Mouse (Mus musculus): ENCODE results near the gene Gm28048. TPM values are rescaled to one million over a fixed set of nuclear protein-coding genes. Genes with fewer than 3 reads are reported as not detected.

Gene Gm28048
- polyA plus RNA-seq, 1 experiment from 2014 or later = 7.5 TPM

GRCm38 (mm10) chr11:22799987-22800424 is 181.9 kb downstream of the Gm28048 start:
- no peaks in the 10 kb centered on the region for H3K36me3 ChIP-seq
- H3K9me3 ChIP-seq = no peaks in the 10 kb centered on the region
- no peak overlapping the region for H3K9ac ChIP-seq
- 14% methylated on average over 9 of the region's 9 CpGs for whole genome bisulfite sequencing
- H3K27me3 ChIP-seq = no peaks in the 10 kb centered on the region
- no peak overlapping the region for H3K4me3 ChIP-seq
- peak; percentile 74 for ATAC-seq (ENCODE audit: insufficient number of reproducible peaks, insufficient read depth, low FRiP score, low TSS enrichment)
- H3K27ac ChIP-seq = peak overlapping the region; percentile 3
- peaks cover 7% of the 10 kb centered on the region; the same call in 1 of the 2 replicates for H3K4me1 ChIP-seq
- H3K4me2 ChIP-seq (replicated peaks) = no peak overlapping the region; the same call in 1 of the 2 replicates

- 58% methylated on average over 5 of the region's 5 CpGs for WGBS
- Histone ChIP-seq H3K4me3 (no peak overlapping the region), H3K9ac (no peak overlapping the region), H3K27me3 (no peaks in the 10 kb centered on the region), H3K27ac (no peak overlapping the region), H3K4me1 (peaks cover 7% of the 10 kb centered on the region; the same call in 1 of the 2 replicates), H3K9me3 (no peaks in the 10 kb centered on the region), H3K4me2 (replicated peaks) (no peak overlapping the region), H3K36me3 (no peaks in the 10 kb centered on the region)
- ATAC-seq (ENCODE audit: insufficient number of reproducible peaks, insufficient read depth, low FRiP score, low TSS enrichment) = no peak
Measured at GRCm38 (mm10) chr11:22798916-22799315, 183.0 kb downstream of the Gm28048 start.

- Histone ChIP-seq H3K4me1 (0 out of 2 replicates have a peak, but pooled peaks cover under 1% of the 10 kb centered on the region), H3K27ac (no peak overlapping the region), H3K9ac (no peak overlapping the region), H3K36me3 (no peaks in the 10 kb centered on the region), H3K4me2 (replicated peaks) (no peak overlapping the region), H3K4me3 (no peak overlapping the region), H3K27me3 (no peaks in the 10 kb centered on the region), H3K9me3 (no peaks in the 10 kb centered on the region)
- ATAC-seq (ENCODE audit: insufficient number of reproducible peaks, insufficient read depth, low FRiP score, low TSS enrichment) = no peak
- WGBS = 80% methylated on average over 1 of the region's 1 CpGs
Measured at GRCm38 (mm10) chr11:22794734-22795133, 187.2 kb downstream of the Gm28048 start.

- 90% methylated on average over 1 of the region's 1 CpGs for WGBS
Measured at GRCm38 (mm10) chr11:22793881-22794203, 188.0 kb downstream of the Gm28048 start.

GRCm38 (mm10) chr11:22793176-22793880 is 188.6 kb downstream of the Gm28048 start:
- Histone ChIP-seq H3K9ac (no peak overlapping the region), H3K4me3 (no peak overlapping the region), H3K4me1 (no peaks in the 10 kb centered on the region), H3K27me3 (no peaks in the 10 kb centered on the region), H3K9me3 (no peaks in the 10 kb centered on the region), H3K27ac (no peak overlapping the region), H3K36me3 (no peaks in the 10 kb centered on the region), H3K4me2 (replicated peaks) (no peak overlapping the region)
- no peak for ATAC-seq (ENCODE audit: insufficient number of reproducible peaks, insufficient read depth, low FRiP score, low TSS enrichment)
- WGBS = 87% methylated on average over 3 of the region's 3 CpGs

More at GRCm38 (mm10) chr11:22793881-22794203, 188.0 kb downstream of the Gm28048 start:
- H3K9me3 ChIP-seq = no peaks in the 10 kb centered on the region
- ATAC-seq (ENCODE audit: insufficient number of reproducible peaks, insufficient read depth, low FRiP score, low TSS enrichment) = no peak
- H3K4me2 ChIP-seq (replicated peaks) = no peak overlapping the region
- no peak overlapping the region for H3K9ac ChIP-seq
- no peak overlapping the region for H3K27ac ChIP-seq
- no peaks in the 10 kb centered on the region for H3K36me3 ChIP-seq
- H3K4me1 ChIP-seq = no peaks in the 10 kb centered on the region
- no peak overlapping the region for H3K4me3 ChIP-seq
- H3K27me3 ChIP-seq = no peaks in the 10 kb centered on the region

- no peak for ATAC-seq (ENCODE audit: insufficient number of reproducible peaks, insufficient read depth, low FRiP score, low TSS enrichment)
- WGBS = 92% methylated on average over 1 of the region's 1 CpGs
- Histone ChIP-seq H3K36me3 (no peaks in the 10 kb centered on the region), H3K9me3 (no peaks in the 10 kb centered on the region), H3K4me2 (replicated peaks) (no peak overlapping the region), H3K4me3 (no peak overlapping the region), H3K27me3 (no peaks in the 10 kb centered on the region), H3K27ac (no peak overlapping the region), H3K4me1 (no peaks in the 10 kb centered on the region), H3K9ac (no peak overlapping the region)
Measured at GRCm38 (mm10) chr11:22792149-22792548, 189.7 kb downstream of the Gm28048 start.

- no peaks in the 10 kb centered on the region for H3K36me3 ChIP-seq
- no peak overlapping the region for H3K4me2 ChIP-seq (replicated peaks)
- no peak overlapping the region for H3K9ac ChIP-seq
- ATAC-seq (ENCODE audit: insufficient number of reproducible peaks, insufficient read depth, low FRiP score, low TSS enrichment) = no peak
- no peaks in the 10 kb centered on the region for H3K27me3 ChIP-seq
- H3K4me3 ChIP-seq = no peak overlapping the region
- H3K27ac ChIP-seq = no peak overlapping the region
- 89% methylated on average over 5 of the region's 5 CpGs for WGBS
- no peaks in the 10 kb centered on the region for H3K9me3 ChIP-seq
- H3K4me1 ChIP-seq = no peaks in the 10 kb centered on the region
Measured at GRCm38 (mm10) chr11:22791726-22792125, 190.2 kb downstream of the Gm28048 start.

GRCm38 (mm10) chr11:22787833-22788232 is 194.1 kb downstream of the Gm28048 start:
- no peaks in the 10 kb centered on the region for H3K9me3 ChIP-seq
- no peaks in the 10 kb centered on the region for H3K27me3 ChIP-seq
- no peaks in the 10 kb centered on the region for H3K4me1 ChIP-seq
- no peak overlapping the region for H3K27ac ChIP-seq
- 80% methylated on average over 2 of the region's 2 CpGs for WGBS
- H3K4me3 ChIP-seq = no peak overlapping the region
- no peaks in the 10 kb centered on the region for H3K36me3 ChIP-seq
- H3K4me2 ChIP-seq (replicated peaks) = no peak overlapping the region
- no peak for ATAC-seq (ENCODE audit: insufficient number of reproducible peaks, insufficient read depth, low FRiP score, low TSS enrichment)
- no peak overlapping the region for H3K9ac ChIP-seq

Other genes starting within 250 kb of the Gm28048 start
- 3.8 and 6.4 TPM in 2 replicates for gene B3gnt2, start 121.1 kb downstream of the Gm28048 start, polyA plus RNA-seq (2016; fragmentation: Nextera tagmentation; extraction: Ambion mirVana)
- gene Zrsr1, start 10.1 kb downstream of the Gm28048 start, polyA plus RNA-seq (2016; fragmentation: Nextera tagmentation; extraction: Ambion mirVana) = 3.6 and 4.7 TPM in 2 replicates
- 358 and 366 TPM in 2 replicates for gene Commd1, start 292 bp upstream of the Gm28048 start, polyA plus RNA-seq (2016; fragmentation: Nextera tagmentation; extraction: Ambion mirVana)
- gene Cct4, start 8.4 kb upstream of the Gm28048 start, polyA plus RNA-seq (2016; fragmentation: Nextera tagmentation; extraction: Ambion mirVana) = 328 and 333 TPM in 2 replicates
- 4.7 and 5.5 TPM in 2 replicates for gene Fam161a, start 25.4 kb upstream of the Gm28048 start, polyA plus RNA-seq (2016; fragmentation: Nextera tagmentation; extraction: Ambion mirVana)

Measured in embryonic facial prominence, embryonic 12.5 days (tissue).